Mouse (Mus musculus) embryonic facial prominence, embryonic 12.5 days (tissue): Measurements from ENCODE around the gene Gm26558. TPM values are rescaled to one million over a fixed set of nuclear protein-coding genes. Genes with fewer than 3 reads are reported as not detected.

Experiments used
- ATAC-seq: fragments of 200-750 bp; cut with Nextera tagmentation; 2 replicates; pipeline ENCODE4 v1.8.0; 2017; ENCODE audit not compliant: insufficient number of reproducible peaks, insufficient read depth, low FRiP score, low TSS enrichment
- H3K27ac ChIP-seq: fragments of 300-500 bp; sonication (generic); 2 replicates; pipeline ENCODE4 v1.5.1; 2016; ENCODE audit warnings: mild to moderate bottlenecking
- H3K27me3 ChIP-seq: fragments of 300-500 bp; sonication (generic); 2 replicates; pipeline ENCODE4 v1.6.1; 2016; ENCODE audit warnings: mild to moderate bottlenecking, moderate library complexity
- H3K36me3 ChIP-seq: fragments of 300-500 bp; sonication (generic); 2 replicates; pipeline ENCODE4 v1.6.1; 2016; ENCODE audit warnings: mild to moderate bottlenecking
- H3K4me1 ChIP-seq: fragments of 300-500 bp; sonication (generic); 2 replicates; pipeline ENCODE4 v1.6.1; 2016
- H3K4me2 ChIP-seq: fragments of 300-500 bp; sonication (generic); replicated peaks from 2 replicates; pipeline ENCODE4 v1.6.1; 2016; ENCODE audit warnings: mild to moderate bottlenecking, moderate library complexity
- H3K4me3 ChIP-seq: fragments of 300-500 bp; sonication (generic); 2 replicates; pipeline ENCODE4 v1.5.1; 2016; ENCODE audit warnings: mild to moderate bottlenecking
- H3K9ac ChIP-seq: fragments of 300-500 bp; sonication (generic); 2 replicates; pipeline ENCODE4 v1.6.1; 2016; ENCODE audit warnings: mild to moderate bottlenecking, moderate library complexity
- H3K9me3 ChIP-seq: fragments of 300-500 bp; sonication (generic); 2 replicates; pipeline ENCODE4 v1.6.1; 2016; ENCODE audit warnings: mild to moderate bottlenecking, moderate library complexity
- WGBS: fragments of 180-500 bp; shearing (Covaris S2); methylation state at CpG from one replicate; pipeline ENCODE4 v1.1.7; 2016; 5-methylcytosine and 5-hydroxymethylcytosine counted together
- polyA plus RNA-seq: library from polyadenylated mRNA; unstranded; fragments of >200 nt; fragmentation: Nextera tagmentation; extraction: Ambion mirVana; gene quantifications from 2 replicates; pipeline ENCODE4 v1.2.1, GENCODE M21; 2016

Gm26558 gene
- polyA plus RNA-seq, 1 experiment from 2014 or later = 6.2 TPM

DNA sequence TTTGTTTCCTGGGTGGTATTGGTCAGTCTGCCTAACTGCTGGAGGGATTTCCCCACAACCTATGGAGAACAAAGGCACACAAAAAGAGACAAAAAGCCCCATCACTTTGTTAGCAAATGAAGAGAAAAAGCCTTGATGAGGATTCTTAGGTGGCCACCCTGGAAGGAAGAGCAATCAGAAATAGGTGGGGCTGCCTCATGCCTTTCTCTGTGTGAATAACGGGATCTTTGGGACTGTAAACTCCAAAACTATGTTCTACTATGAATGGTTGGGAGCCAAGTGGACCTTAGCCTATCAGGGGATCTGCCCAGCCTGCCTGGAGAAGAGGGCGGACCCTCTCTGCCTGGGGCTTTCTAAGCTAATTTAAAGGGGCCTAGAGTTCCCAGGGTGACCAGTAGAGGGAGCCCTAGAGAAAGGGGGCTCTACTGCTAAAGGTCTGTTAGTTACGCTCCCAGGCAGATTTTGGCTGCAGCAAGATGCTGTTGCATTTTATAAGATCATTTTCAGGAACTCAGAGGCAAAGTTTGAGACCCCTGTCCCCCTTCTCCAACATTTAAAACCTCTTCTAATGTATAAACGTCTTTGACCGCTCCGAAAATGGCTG lies 42.6 kb downstream of the Gm26558 start:
- ATAC-seq = no peak
- 89% methylated on average over 6 of the region's 6 CpGs for WGBS

DNA sequence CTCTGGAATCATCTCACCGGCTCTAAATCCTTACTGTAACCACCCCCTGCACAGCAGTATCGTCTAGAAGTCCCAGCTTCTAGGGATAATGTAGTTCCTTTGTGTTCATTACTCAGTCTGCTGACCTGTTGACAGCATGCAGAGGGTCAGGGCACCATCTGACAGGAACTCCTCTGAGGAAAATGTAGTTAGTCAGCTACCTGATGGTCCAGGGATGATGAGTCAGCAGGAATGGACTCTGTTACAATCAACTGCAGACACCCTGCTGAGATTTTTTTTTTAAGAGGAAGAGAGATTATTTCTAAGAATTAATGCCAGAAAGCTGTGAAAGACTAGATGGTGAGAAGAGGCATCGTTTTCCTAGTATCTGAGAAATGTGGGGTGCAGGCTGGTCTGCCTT lies 45.3 kb downstream of the Gm26558 start:
- Histone ChIP-seq H3K9ac (no peak overlapping the region), H3K4me3 (no peak overlapping the region), H3K27ac (no peak overlapping the region), H3K4me1 (no peaks in the 10 kb centered on the region), H3K27me3 (no peaks in the 10 kb centered on the region), H3K4me2 (no peak overlapping the region), H3K36me3 (no peaks in the 10 kb centered on the region), H3K9me3 (no peaks in the 10 kb centered on the region)
- WGBS = 61% methylated on average over 3 of the region's 3 CpGs
- no peak for ATAC-seq

More for the DNA sequence above, 42.6 kb downstream of the Gm26558 start:
- no peaks in the 10 kb centered on the region for H3K4me1 ChIP-seq
- H3K27ac ChIP-seq = no peak overlapping the region
- no peaks in the 10 kb centered on the region for H3K36me3 ChIP-seq
- no peak overlapping the region for H3K4me3 ChIP-seq
- no peak overlapping the region for H3K4me2 ChIP-seq
- no peaks in the 10 kb centered on the region for H3K9me3 ChIP-seq
- H3K9ac ChIP-seq = no peak overlapping the region
- H3K27me3 ChIP-seq = no peaks in the 10 kb centered on the region

DNA sequence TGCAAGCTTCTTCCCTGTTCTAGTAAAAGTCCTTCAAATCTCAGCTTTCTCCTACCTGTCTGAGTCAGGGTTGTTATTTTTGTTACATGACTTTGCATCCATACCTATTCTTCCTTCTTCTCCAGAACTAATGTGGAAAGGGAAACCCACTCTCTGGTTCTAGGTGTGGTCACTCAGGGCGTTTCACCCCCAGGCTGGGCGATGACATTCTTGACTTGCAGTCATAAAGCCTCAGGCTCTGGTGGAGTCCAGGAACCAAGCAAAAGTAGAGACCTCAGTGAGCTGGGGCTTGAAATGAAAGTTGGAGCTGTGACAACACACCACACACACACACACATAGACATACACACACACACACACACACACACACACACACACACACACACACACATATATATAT lies 45.8 kb downstream of the Gm26558 start:
- Histone ChIP-seq H3K4me3 (no peak overlapping the region), H3K4me1 (no peaks in the 10 kb centered on the region), H3K9me3 (no peaks in the 10 kb centered on the region), H3K4me2 (no peak overlapping the region), H3K27me3 (no peaks in the 10 kb centered on the region), H3K27ac (no peak overlapping the region), H3K36me3 (no peaks in the 10 kb centered on the region), H3K9ac (no peak overlapping the region)
- WGBS = 80% methylated on average over 2 of the region's 2 CpGs
- no peak for ATAC-seq

DNA sequence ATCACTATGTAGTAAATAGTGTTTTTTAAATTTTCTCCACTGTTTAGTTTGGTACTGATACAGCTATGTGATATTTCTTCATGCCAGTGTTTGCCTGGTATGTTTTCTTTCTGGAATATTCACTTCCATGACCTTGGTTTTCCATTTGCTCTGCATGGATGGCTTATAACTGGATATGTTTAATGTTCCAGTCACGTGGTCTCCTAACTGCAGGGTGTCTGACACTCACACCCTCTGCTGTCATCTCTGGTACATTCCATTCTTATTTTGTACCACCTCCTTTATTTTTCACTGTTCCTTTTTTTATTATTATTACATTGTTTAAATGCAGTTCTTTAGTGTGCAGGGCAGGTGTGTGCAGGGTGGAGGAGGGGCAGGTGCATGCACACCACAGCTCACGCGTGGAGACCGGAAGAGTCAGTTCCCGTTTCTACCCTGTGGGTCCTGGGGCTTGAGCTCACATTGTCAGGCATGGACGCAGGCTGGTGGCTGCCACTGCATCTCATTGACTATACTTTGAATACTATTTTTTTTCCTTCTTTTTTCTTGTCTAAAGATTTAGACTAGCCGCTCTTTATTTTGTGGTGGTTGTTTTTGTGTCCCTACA lies 47.1 kb downstream of the Gm26558 start:
- H3K27ac ChIP-seq = no peak overlapping the region
- H3K4me1 ChIP-seq = no peaks in the 10 kb centered on the region
- no peak for ATAC-seq
- no peak overlapping the region for H3K4me2 ChIP-seq
- no peak overlapping the region for H3K4me3 ChIP-seq
- no peaks in the 10 kb centered on the region for H3K27me3 ChIP-seq
- H3K36me3 ChIP-seq = no peaks in the 10 kb centered on the region
- no peak overlapping the region for H3K9ac ChIP-seq
- no peaks in the 10 kb centered on the region for H3K9me3 ChIP-seq
- 77% methylated on average over 7 of the region's 7 CpGs for WGBS

Other genes with a start within 250 kb of the Gm26558 start
- gene Sp5, start 187.2 kb downstream of the Gm26558 start, polyA plus RNA-seq = 6.5 and 7.8 TPM in 2 replicates
- gene Erich2, start 153.3 kb downstream of the Gm26558 start, polyA plus RNA-seq = 2.1 and 2.4 TPM in 2 replicates
- 0.96 and 2.2 TPM in 2 replicates for gene Gad1, start 109.0 kb downstream of the Gm26558 start, polyA plus RNA-seq
- 149 and 150 TPM in 2 replicates for gene Gorasp2, start 532 bp downstream of the Gm26558 start, polyA plus RNA-seq
- gene Tlk1, start 163.6 kb upstream of the Gm26558 start, polyA plus RNA-seq = 40.2 and 47.7 TPM in 2 replicates